In genomic region chr7:45461781-45462180, GRCm38 (mm10) we compare ENCODE assay signal across 9 mouse cellular contexts. TPM values are rescaled to one million over a fixed set of nuclear protein-coding genes. Genes with fewer than 3 reads are reported as not detected.
A peak's percentile ranks its signal among the peaks of the same experiment; 100 is the strongest.
DNase-seq lines count a peak whose midpoint lies in the region; ATAC-seq and TF ChIP-seq lines count a peak whose summit lies in the region.
"Had no signal": no experiment of that assay in that cellular context is flagged by ENCODE, and none has a peak within 500 bp of the region (broad histone marks: within the 10 kb centered on the region; RNA-seq: fewer than 3 reads in every experiment).

No protein-coding gene starts in this region.

- peaks cover 53% of the 10 kb centered on the region for H3K4me1 ChIP-seq in kidney, embryonic 15.5 days
- no peaks in the 10 kb centered on the region for H3K4me1 ChIP-seq in ES-Bruce4 (ENCODE audit: control insufficient read depth, insufficient read depth, low read length)
- H3K4me1 ChIP-seq in bone marrow macrophage, adult 2 months (ENCODE audit: control insufficient read depth, insufficient read depth, low read length), result peaks cover 32% of the 10 kb centered on the region
- H3K4me1 ChIP-seq in liver, embryonic 12.5 days, result peaks cover 72% of the 10 kb centered on the region

- DNase-seq in kidney, postnatal 36 days, result no peak
- no peak for DNase-seq in adrenal gland, adult 8-10 months
- no peak for DNase-seq in layer of hippocampus, adult 11-12 months (ENCODE audit: low spot score)
- DNase-seq: lung, adult 18-20 months had no signal

- no peak for ATAC-seq in kidney, embryonic 15.5 days (replicated peaks; ENCODE audit: low FRiP score)
- ATAC-seq in liver, embryonic 12.5 days, result no peak

- no peak for TF ChIP-seq CTCF in ES-Bruce4 (IDR thresholded peaks at IDR 0.05; ENCODE audit: low read depth, low read length)
- no peak for TF ChIP-seq CTCF in bone marrow macrophage, adult 2 months (IDR thresholded peaks at IDR 0.05; ENCODE audit: low read depth, low read length)

- H3K27me3 ChIP-seq in kidney, embryonic 15.5 days, result no peaks in the 10 kb centered on the region
- no peaks in the 10 kb centered on the region for H3K27me3 ChIP-seq in ES-Bruce4 (ENCODE audit: control insufficient read depth, insufficient read depth, low read length, poor library complexity, severe bottlenecking)
- no peaks in the 10 kb centered on the region for H3K27me3 ChIP-seq in liver, embryonic 12.5 days (replicated peaks)

- H3K4me2 ChIP-seq in kidney, embryonic 15.5 days, result no peak overlapping the region
- H3K4me2 ChIP-seq in liver, embryonic 12.5 days, result peak overlapping the region; percentile 88

- TF ChIP-seq EP300 in ES-Bruce4 (IDR thresholded peaks at IDR 0.05; ENCODE audit: insufficient read depth, low read depth, low read length), result no peak

- no peak overlapping the region for H3K4me3 ChIP-seq in kidney, embryonic 15.5 days (replicated peaks)
- peak overlapping the region; percentile 46 for H3K4me3 ChIP-seq in ES-Bruce4 (ENCODE audit: low read depth, low read length)
- H3K4me3 ChIP-seq in bone marrow macrophage, adult 2 months (ENCODE audit: insufficient read depth, low read length), result no peak overlapping the region
- peak overlapping the region; percentile 87 for H3K4me3 ChIP-seq in liver, embryonic 12.5 days

- WGBS in kidney, embryonic 15.5 days, result 81% methylated on average over 4 of the region's 4 CpGs
- WGBS in liver, embryonic 12.5 days (ENCODE audit: insufficient replicate concordance), result 89% methylated on average over 4 of the region's 4 CpGs

- H3K9me3 ChIP-seq in kidney, embryonic 15.5 days (replicated peaks), result no peaks in the 10 kb centered on the region
- H3K9me3 ChIP-seq in ES-Bruce4 (replicated peaks; ENCODE audit: control insufficient read depth, insufficient read depth, low read length, poor library complexity, severe bottlenecking), result no peaks in the 10 kb centered on the region
- no peaks in the 10 kb centered on the region for H3K9me3 ChIP-seq in liver, embryonic 12.5 days (replicated peaks)

- no peak for TF ChIP-seq POLR2A in ES-Bruce4 (IDR thresholded peaks at IDR 0.05; ENCODE audit: insufficient read depth, low read length)
- TF ChIP-seq POLR2A in bone marrow macrophage, adult 2 months (IDR thresholded peaks at IDR 0.05; ENCODE audit: borderline replicate concordance, low read depth, low read length), result no peak

- H3K27ac ChIP-seq in kidney, embryonic 15.5 days, result peak overlapping the region; percentile 86
- peak overlapping the region; percentile 91 for H3K27ac ChIP-seq in ES-Bruce4 (ENCODE audit: insufficient read depth, low read length)
- peak overlapping the region; percentile 98 for H3K27ac ChIP-seq in bone marrow macrophage, adult 2 months (ENCODE audit: insufficient read depth, low read depth, low read length)
- H3K27ac ChIP-seq in liver, embryonic 12.5 days, result peak overlapping the region; percentile 99

- H3K36me3 ChIP-seq in kidney, embryonic 15.5 days, result peaks cover 57% of the 10 kb centered on the region
- peaks cover 55% of the 10 kb centered on the region for H3K36me3 ChIP-seq in ES-Bruce4 (ENCODE audit: control insufficient read depth, insufficient read depth, low read length, poor library complexity, severe bottlenecking)
- peaks cover 67% of the 10 kb centered on the region for H3K36me3 ChIP-seq in liver, embryonic 12.5 days

- no peak overlapping the region for H3K9ac ChIP-seq in kidney, embryonic 15.5 days
- H3K9ac ChIP-seq in ES-Bruce4 (ENCODE audit: low read depth, poor library complexity, severe bottlenecking), result peak overlapping the region; percentile 82
- peak overlapping the region; percentile 41 for H3K9ac ChIP-seq in liver, embryonic 12.5 days

RNA-seq across cellular contexts. Expression of gene Ftl1, which starts 2.1 kb away (rescaled TPM):
- polyA plus RNA-seq in kidney, embryonic 15.5 days (2015; fragmentation: Nextera tagmentation; extraction: Ambion mirVana), result 4,509 and 4,690 TPM in 2 replicates
- 5,956 and 6,533 TPM in 2 replicates for polyA plus RNA-seq in ES-Bruce4 (2011; ENCODE audit: insufficient read depth, insufficient read length, low read depth, missing spikeins)
- polyA plus RNA-seq in bone marrow macrophage, adult 2 months (2012; ENCODE audit: insufficient read depth, insufficient read length, missing spikeins), result 18,510 and 20,120 TPM in 2 replicates
- polyA plus RNA-seq in liver, embryonic 12.5 days (2016; fragmentation: Nextera tagmentation; extraction: Ambion mirVana), result 7,751 and 8,218 TPM in 2 replicates
- 1,000 to 10,000 TPM; 1,223 to 1,354 (median 1,306) TPM for total RNA-seq in adrenal gland, adult 8-10 months (2022)

RNA-seq across cellular contexts. Expression of gene Bax, which starts 4.9 kb away (rescaled TPM):
- 184 and 195 TPM in 2 replicates for polyA plus RNA-seq in kidney, embryonic 15.5 days (2015; fragmentation: Nextera tagmentation; extraction: Ambion mirVana)
- polyA plus RNA-seq in ES-Bruce4 (2011; ENCODE audit: insufficient read depth, insufficient read length, low read depth, missing spikeins), result 250 and 287 TPM in 2 replicates
- polyA plus RNA-seq in bone marrow macrophage, adult 2 months (2012; ENCODE audit: insufficient read depth, insufficient read length, missing spikeins), result 196 and 209 TPM in 2 replicates
- 147 and 155 TPM in 2 replicates for polyA plus RNA-seq in liver, embryonic 12.5 days (2016; fragmentation: Nextera tagmentation; extraction: Ambion mirVana)
- 100 to 1,000 TPM in 1 of 4 experiments, 10 to 100 TPM in 3; 71.7 to 105 (median 89.1) TPM for total RNA-seq in adrenal gland, adult 8-10 months (2022)

RNA-seq across cellular contexts. Expression of gene Tulp2, which starts 19.9 kb away (rescaled TPM):
- 1.0 and 1.1 TPM in 2 replicates for polyA plus RNA-seq in kidney, embryonic 15.5 days (2015; fragmentation: Nextera tagmentation; extraction: Ambion mirVana)
- 1.3 and 2.4 TPM in 2 replicates for polyA plus RNA-seq in ES-Bruce4 (2011; ENCODE audit: insufficient read depth, insufficient read length, low read depth, missing spikeins)
- polyA plus RNA-seq in bone marrow macrophage, adult 2 months (2012; ENCODE audit: insufficient read depth, insufficient read length, missing spikeins), result not detected in 2 replicates
- 1.9 and 2.0 TPM in 2 replicates for polyA plus RNA-seq in liver, embryonic 12.5 days (2016; fragmentation: Nextera tagmentation; extraction: Ambion mirVana)
- 1 to 10 TPM in 2 of 4 experiments, under 1 TPM in 2; 0.20 to 2.5 (median 0.94) TPM for total RNA-seq in adrenal gland, adult 8-10 months (2022)

RNA-seq across cellular contexts. Expression of gene Ruvbl2, which starts 23.9 kb away (rescaled TPM):
- 165 and 167 TPM in 2 replicates for polyA plus RNA-seq in kidney, embryonic 15.5 days (2015; fragmentation: Nextera tagmentation; extraction: Ambion mirVana)
- polyA plus RNA-seq in ES-Bruce4 (2011; ENCODE audit: insufficient read depth, insufficient read length, low read depth, missing spikeins), result 263 and 267 TPM in 2 replicates
- 26.0 and 43.8 TPM in 2 replicates for polyA plus RNA-seq in bone marrow macrophage, adult 2 months (2012; ENCODE audit: insufficient read depth, insufficient read length, missing spikeins)
- polyA plus RNA-seq in liver, embryonic 12.5 days (2016; fragmentation: Nextera tagmentation; extraction: Ambion mirVana), result 135 and 141 TPM in 2 replicates
- 10 to 100 TPM; 36.8 to 43.8 (median 38.8) TPM for total RNA-seq in adrenal gland, adult 8-10 months (2022)

RNA-seq across cellular contexts. Expression of gene Gm45808, which starts 24.8 kb away (rescaled TPM):
- polyA plus RNA-seq in kidney, embryonic 15.5 days (2015; fragmentation: Nextera tagmentation; extraction: Ambion mirVana), result not detected in 2 replicates
- polyA plus RNA-seq in ES-Bruce4 (2011; ENCODE audit: insufficient read depth, insufficient read length, low read depth, missing spikeins), result not detected in 2 replicates
- polyA plus RNA-seq in bone marrow macrophage, adult 2 months (2012; ENCODE audit: insufficient read depth, insufficient read length, missing spikeins), result 1.1 TPM in 1 of 2 replicates, not detected in the other
- not detected in 2 replicates for polyA plus RNA-seq in liver, embryonic 12.5 days (2016; fragmentation: Nextera tagmentation; extraction: Ambion mirVana)
- total RNA-seq in adrenal gland, adult 8-10 months (2022), result 10 to 100 TPM; 38.9 to 41.2 (median 40.2) TPM
- polyA plus RNA-seq: thymus, postnatal 0 days had no signal

Comparison
In these comparisons a context has a peak if more than half of its experiments do, and no peak if none do; other contexts are left out.
1. H3K4me3 ChIP-seq: peak in ES-Bruce4 (single experiment) and liver, embryonic 12.5 days (single experiment); none in kidney, embryonic 15.5 days (single experiment) and bone marrow macrophage, adult 2 months (single experiment).
2. Peak in every context shown above with its lines, with median percentiles within 50 percentile points of each other: H3K27ac ChIP-seq.